Mouse (Mus musculus) myocyte (in vitro differentiated cells): ENCODE data around the gene B230217C12Rik. TPM values are rescaled to one million over a fixed set of nuclear protein-coding genes. Genes with fewer than 3 reads are reported as not detected.

Experiments used
- H3K27me3 ChIP-seq: one replicate; pipeline ENCODE4 v1.6.1; 2011; ENCODE audit not compliant: control insufficient read depth, insufficient read depth, insufficient read length
- H3K36me3 ChIP-seq: one replicate; pipeline ENCODE4 v1.6.1; 2011; ENCODE audit not compliant: control insufficient read depth, insufficient read depth
- H3K4me2 ChIP-seq: one replicate; pipeline ENCODE4 v1.6.1; 2011; ENCODE audit warnings: low read depth, control low read depth
- H3K4me3 ChIP-seq: one replicate; pipeline ENCODE4 v1.5.1; 2011; ENCODE audit warnings: mild to moderate bottlenecking, control low read depth, moderate library complexity
- H3K79me2 ChIP-seq: one replicate; pipeline ENCODE4 v1.6.1; 2011; ENCODE audit not compliant: control insufficient read depth, insufficient read depth
- H3ac ChIP-seq: one replicate; pipeline ENCODE4 v1.6.1; 2011; ENCODE audit not compliant: control insufficient read depth, insufficient read length
- CEBPB ChIP-seq: IDR thresholded peaks from 2 replicates; pipeline ENCODE4 v1.6.1; 2011; ENCODE audit warnings: mild to moderate bottlenecking, moderate library complexity; ENCODE audit not compliant: poor library complexity, insufficient read depth, severe bottlenecking
- E2F4 ChIP-seq: IDR thresholded peaks from one replicate; pipeline ENCODE4 v1.6.1; 2011; ENCODE audit warnings: mild to moderate bottlenecking, control low read depth, moderate library complexity; ENCODE audit not compliant: insufficient read depth
- MAX ChIP-seq: IDR thresholded peaks from one replicate; pipeline ENCODE4 v1.6.1; 2011; ENCODE audit warnings: low read depth, mild to moderate bottlenecking, control low read depth
- MYOD1 ChIP-seq, 3 experiments: IDR thresholded peaks; one replicate each; pipeline ENCODE4 v1.6.1; 2011; ENCODE audit warnings: control low read depth in 2 of 3, low read depth in 2 of 3, mild to moderate bottlenecking in 2 of 3, moderate library complexity in 1 of 3; ENCODE audit not compliant: insufficient read length in 2 of 3, control insufficient read depth in 1 of 3
- MYOG ChIP-seq, 3 experiments: IDR thresholded peaks; one replicate each; pipeline ENCODE4 v1.6.1; 2011; ENCODE audit warnings: control low read depth in 2 of 3, low read depth in 2 of 3, mild to moderate bottlenecking in 2 of 3; ENCODE audit not compliant: insufficient read length in 2 of 3, control insufficient read depth in 1 of 3, insufficient read depth in 1 of 3
- POLR2A ChIP-seq: IDR thresholded peaks from one replicate; pipeline ENCODE4 v1.6.1; 2011; ENCODE audit warnings: low read depth, mild to moderate bottlenecking, control low read depth, moderate library complexity; ENCODE audit not compliant: insufficient read length
- POLR2AphosphoS2 ChIP-seq: IDR thresholded peaks from one replicate; pipeline ENCODE4 v1.6.1; 2011; ENCODE audit warnings: low read depth, control low read depth; ENCODE audit not compliant: insufficient read length
- REST ChIP-seq: IDR thresholded peaks from one replicate; pipeline ENCODE4 v1.6.1; 2011; ENCODE audit warnings: mild to moderate bottlenecking, control low read depth, moderate library complexity; ENCODE audit not compliant: insufficient read depth, insufficient read length
- SRF ChIP-seq: IDR thresholded peaks from one replicate; pipeline ENCODE4 v1.6.1; 2011; ENCODE audit warnings: low read depth; ENCODE audit not compliant: control insufficient read depth, insufficient read length
- TCF12 ChIP-seq: IDR thresholded peaks from one replicate; pipeline ENCODE4 v1.6.1; 2011; ENCODE audit warnings: mild to moderate bottlenecking, control low read depth; ENCODE audit not compliant: poor library complexity, insufficient read depth, severe bottlenecking
- TCF3 ChIP-seq: IDR thresholded peaks from one replicate; pipeline ENCODE4 v1.6.1; 2011; ENCODE audit warnings: low read depth, control low read depth; ENCODE audit not compliant: insufficient read length
- USF1 ChIP-seq: IDR thresholded peaks from one replicate; pipeline ENCODE4 v1.6.1; 2011; ENCODE audit warnings: low read depth, mild to moderate bottlenecking, control low read depth, moderate library complexity
- polyA plus RNA-seq: library from polyadenylated mRNA; unstranded; fragments of >200 nt; fragmentation: generic; extraction: Trizol; gene quantifications from one replicate; pipeline ENCODE4 v1.2.1, GENCODE M21; 2012; ENCODE audit warnings: missing spikeins

Gene B230217C12Rik
- polyA plus RNA-seq, 1 experiment: 1.9 TPM

- TF ChIP-seq TCF12 (no peak), POLR2A (no peak), MAX (no peak), SRF (no peak), TCF3 (no peak), MYOD1 (IDR thresholded peaks at IDR 0.05; ENCODE audit: control insufficient read depth in 1 of 3, insufficient read length in 2 of 3, low read depth in 2 of 3) (no peak), E2F4 (no peak), POLR2AphosphoS2 (no peak), MYOG (IDR thresholded peaks at IDR 0.05; ENCODE audit: control insufficient read depth in 1 of 3, insufficient read depth in 1 of 3, insufficient read length in 2 of 3, low read depth in 2 of 3) (no peak), REST (no peak), CEBPB (no peak), USF1 (no peak)
- H3K4me2 ChIP-seq: no peak overlapping the region
- no peak overlapping the region for H3K4me3 ChIP-seq
- H3K79me2 ChIP-seq: peaks cover 76% of the 10 kb centered on the region
- H3ac ChIP-seq: no peak overlapping the region
- peaks cover 4% of the 10 kb centered on the region for H3K36me3 ChIP-seq
- no peaks in the 10 kb centered on the region for H3K27me3 ChIP-seq
Measured at GRCm38 (mm10) chr11:97812491-97812921, 28.1 kb upstream of the B230217C12Rik start.

- Histone ChIP-seq H3K79me2 (peaks cover 81% of the 10 kb centered on the region), H3K36me3 (peaks cover 4% of the 10 kb centered on the region), H3K4me2 (peak overlapping the region; percentile 46), H3K27me3 (no peaks in the 10 kb centered on the region), H3K4me3 (no peak overlapping the region), H3ac (no peak overlapping the region)
- TF ChIP-seq MYOD1 (IDR thresholded peaks at IDR 0.05; ENCODE audit: control insufficient read depth in 1 of 3, insufficient read length in 2 of 3, low read depth in 2 of 3) (no peak), USF1 (no peak), REST (no peak), TCF12 (no peak), MYOG (IDR thresholded peaks at IDR 0.05; ENCODE audit: control insufficient read depth in 1 of 3, insufficient read depth in 1 of 3, insufficient read length in 2 of 3, low read depth in 2 of 3) (no peak), POLR2AphosphoS2 (no peak), E2F4 (no peak), MAX (no peak), TCF3 (no peak), POLR2A (no peak), CEBPB (no peak), SRF (no peak)
Measured at GRCm38 (mm10) chr11:97813085-97813484, 27.5 kb upstream of the B230217C12Rik start.

- Histone ChIP-seq H3ac (no peak overlapping the region), H3K4me2 (peak overlapping the region; percentile 46), H3K36me3 (peaks cover 3% of the 10 kb centered on the region), H3K4me3 (no peak overlapping the region), H3K79me2 (peaks cover 83% of the 10 kb centered on the region), H3K27me3 (no peaks in the 10 kb centered on the region)
- TF ChIP-seq TCF3: peak; percentile 15
- no peak for TF ChIP-seq TCF12
- peak in 1 of 3 experiments; percentile 59 for TF ChIP-seq MYOG (IDR thresholded peaks at IDR 0.05; ENCODE audit: control insufficient read depth in 1 of 3, insufficient read depth in 1 of 3, insufficient read length in 2 of 3, low read depth in 2 of 3)
- TF ChIP-seq REST: no peak
- no peak for TF ChIP-seq POLR2A
- peak; percentile 80 for TF ChIP-seq USF1
- no peak for TF ChIP-seq CEBPB
- TF ChIP-seq SRF: no peak
- peak in 2 of 3 experiments; percentile 28 to 84 for TF ChIP-seq MYOD1 (IDR thresholded peaks at IDR 0.05; ENCODE audit: control insufficient read depth in 1 of 3, insufficient read length in 2 of 3, low read depth in 2 of 3)
- TF ChIP-seq POLR2AphosphoS2: no peak
- no peak for TF ChIP-seq MAX
- no peak for TF ChIP-seq E2F4
Measured at GRCm38 (mm10) chr11:97813746-97814515, 26.6 kb upstream of the B230217C12Rik start.

- peaks cover 4% of the 10 kb centered on the region for H3K36me3 ChIP-seq
- TF ChIP-seq MYOG (IDR thresholded peaks at IDR 0.05; ENCODE audit: control insufficient read depth in 1 of 3, insufficient read depth in 1 of 3, insufficient read length in 2 of 3, low read depth in 2 of 3): no peak
- TF ChIP-seq CEBPB: no peak
- no peak for TF ChIP-seq POLR2A
- TF ChIP-seq E2F4: no peak
- TF ChIP-seq MYOD1 (IDR thresholded peaks at IDR 0.05; ENCODE audit: control insufficient read depth in 1 of 3, insufficient read length in 2 of 3, low read depth in 2 of 3): no peak
- no peak for TF ChIP-seq TCF12
- TF ChIP-seq POLR2AphosphoS2: no peak
- TF ChIP-seq MAX: no peak
- TF ChIP-seq SRF: no peak
- TF ChIP-seq REST: no peak
- TF ChIP-seq TCF3: no peak
- TF ChIP-seq USF1: no peak
- H3K79me2 ChIP-seq: peaks cover 83% of the 10 kb centered on the region
- no peaks in the 10 kb centered on the region for H3K27me3 ChIP-seq
- H3K4me2 ChIP-seq: no peak overlapping the region
- no peak overlapping the region for H3K4me3 ChIP-seq
- H3ac ChIP-seq: no peak overlapping the region
Measured at GRCm38 (mm10) chr11:97815736-97816135, 24.8 kb upstream of the B230217C12Rik start.
